Mouse (Mus musculus) forebrain, embryonic 16.5 days (tissue): Measurements from ENCODE around the gene Zfp710. TPM values are rescaled to one million over a fixed set of nuclear protein-coding genes. Genes with fewer than 3 reads are reported as not detected.
"Not testable (repeated sequence)": the region's sequence is repeated elsewhere in the genome, so short reads cannot be mapped to it uniquely, and the experiment has no call there.

Experiments used
- ATAC-seq: fragments of 200-750 bp; cut with Nextera tagmentation; 2 replicates; pipeline ENCODE4 v1.8.0; 2017; ENCODE audit warnings: mild to moderate bottlenecking, moderate library complexity
- H3K27ac ChIP-seq: fragments of 300-500 bp; sonication (generic); 2 replicates; pipeline ENCODE4 v1.5.1; 2014; ENCODE audit warnings: low read length, control low read depth
- H3K27me3 ChIP-seq: fragments of 300-500 bp; sonication (generic); replicated peaks from 2 replicates; pipeline ENCODE4 v1.6.1; 2014; ENCODE audit warnings: low read length; ENCODE audit not compliant: control insufficient read depth, insufficient read depth
- H3K36me3 ChIP-seq: fragments of 300-500 bp; sonication (generic); 2 replicates; pipeline ENCODE4 v1.6.1; 2014; ENCODE audit not compliant: control insufficient read depth, insufficient read depth
- H3K4me1 ChIP-seq: fragments of 300-500 bp; sonication (generic); replicated peaks from 2 replicates; pipeline ENCODE4 v1.6.1; 2014; ENCODE audit warnings: low read length; ENCODE audit not compliant: control insufficient read depth, insufficient read depth
- H3K4me2 ChIP-seq: fragments of 300-500 bp; sonication (generic); 2 replicates; pipeline ENCODE4 v1.6.1; 2014; ENCODE audit warnings: mild to moderate bottlenecking, low read length, control low read depth
- H3K4me3 ChIP-seq: fragments of 300-500 bp; sonication (generic); replicated peaks from 2 replicates; pipeline ENCODE4 v1.5.1; 2014; ENCODE audit warnings: mild to moderate bottlenecking, low read length, control low read depth
- H3K9ac ChIP-seq: fragments of 300-500 bp; sonication (generic); replicated peaks from 2 replicates; pipeline ENCODE4 v1.6.1; 2014; ENCODE audit warnings: low read depth, low read length, control low read depth
- H3K9me3 ChIP-seq: fragments of 300-500 bp; sonication (generic); 2 replicates; pipeline ENCODE4 v1.6.1; 2016; ENCODE audit warnings: low read length; ENCODE audit not compliant: control insufficient read depth
- WGBS: fragments of 180-500 bp; shearing (Covaris S2); extraction: QIAGEN DNeasy Blood & Tissue Kit; methylation state at CpG from one replicate; pipeline ENCODE4 v1.1.7; 2014; 5-methylcytosine and 5-hydroxymethylcytosine counted together
- polyA plus RNA-seq: library from polyadenylated mRNA; unstranded; fragments of >200 nt; fragmentation: Nextera tagmentation; extraction: Ambion mirVana; gene quantifications from 2 replicates; pipeline ENCODE4 v1.2.1, GENCODE M21; 2015

Zfp710 gene
- 18.7 and 19.6 TPM in 2 replicates for polyA plus RNA-seq

GRCm38 (mm10) chr7:80024521-80025390, at the start of gene Zfp710:
Gene Zfp710, plus strand, starts transcription at chr7:80024814.
- H3K4me2 ChIP-seq, result peak within 1 kb of the TSS; percentile 83
- peaks cover 30% of the 10 kb centered on the region for H3K4me1 ChIP-seq
- H3K4me3 ChIP-seq, result peak within 1 kb of the TSS; percentile 57
- H3K36me3 ChIP-seq, result no peaks in the 10 kb centered on the region
- under 1% methylated on average over 42 of the region's 42 CpGs for WGBS
- no peaks in the 10 kb centered on the region for H3K9me3 ChIP-seq
- ATAC-seq, result peak; percentile 79
- H3K27ac ChIP-seq, result peak within 1 kb of the TSS; percentile 97
- no peaks in the 10 kb centered on the region for H3K27me3 ChIP-seq
- H3K9ac ChIP-seq, result peak within 1 kb of the TSS; percentile 96

GRCm38 (mm10) chr7:79975316-79975715, 49.3 kb upstream of the Zfp710 start:
- no peaks in the 10 kb centered on the region for H3K4me1 ChIP-seq
- H3K27ac ChIP-seq, result no peak overlapping the region
- H3K9me3 ChIP-seq, result no peaks in the 10 kb centered on the region
- no peak overlapping the region for H3K9ac ChIP-seq
- H3K27me3 ChIP-seq, result no peaks in the 10 kb centered on the region
- no peak overlapping the region for H3K4me3 ChIP-seq
- H3K36me3 ChIP-seq, result no peaks in the 10 kb centered on the region
- no peak overlapping the region for H3K4me2 ChIP-seq
- 92% methylated on average over 2 of the region's 2 CpGs for WGBS
- ATAC-seq, result no peak

DNA sequence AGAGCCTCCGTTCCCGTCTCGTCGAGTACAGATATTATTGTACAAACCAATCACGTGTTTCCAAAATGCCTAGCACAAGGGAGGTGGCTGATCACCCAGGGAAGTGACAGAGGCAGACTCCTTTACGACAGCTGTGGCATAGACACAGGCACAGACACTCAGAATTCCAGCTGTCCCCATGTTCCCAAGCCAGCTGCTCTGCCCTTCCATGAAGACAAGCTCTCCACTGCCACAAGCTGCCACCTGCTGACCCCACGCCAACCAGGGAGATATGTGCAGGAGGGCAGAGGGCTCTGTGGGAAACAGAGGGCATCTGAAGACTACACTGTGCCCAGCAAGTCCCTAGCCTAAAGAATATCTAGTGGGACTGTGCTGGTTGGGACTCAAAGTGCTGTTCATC, 37.9 kb upstream of the Zfp710 start:
- WGBS, result 88% methylated on average over 7 of the region's 7 CpGs
- no peak overlapping the region for H3K9ac ChIP-seq
- no peaks in the 10 kb centered on the region for H3K9me3 ChIP-seq

GRCm38 (mm10) chr7:79987745-79988144, 36.9 kb upstream of the Zfp710 start:
- Histone ChIP-seq H3K36me3 (no peaks in the 10 kb centered on the region), H3K9ac (no peak overlapping the region), H3K4me3 (no peak overlapping the region), H3K27ac (no peak overlapping the region), H3K4me1 (no peaks in the 10 kb centered on the region), H3K9me3 (no peaks in the 10 kb centered on the region), H3K27me3 (no peaks in the 10 kb centered on the region), H3K4me2 (no peak overlapping the region)
- no peak for ATAC-seq
- WGBS, result 66% methylated on average over 3 of the region's 3 CpGs

More for the DNA sequence above, 37.9 kb upstream of the Zfp710 start:
- Histone ChIP-seq H3K27me3 (no peaks in the 10 kb centered on the region), H3K27ac (no peak overlapping the region), H3K4me2 (no peak overlapping the region), H3K4me3 (no peak overlapping the region), H3K4me1 (no peaks in the 10 kb centered on the region), H3K36me3 (no peaks in the 10 kb centered on the region)
- ATAC-seq, result no peak

DNA sequence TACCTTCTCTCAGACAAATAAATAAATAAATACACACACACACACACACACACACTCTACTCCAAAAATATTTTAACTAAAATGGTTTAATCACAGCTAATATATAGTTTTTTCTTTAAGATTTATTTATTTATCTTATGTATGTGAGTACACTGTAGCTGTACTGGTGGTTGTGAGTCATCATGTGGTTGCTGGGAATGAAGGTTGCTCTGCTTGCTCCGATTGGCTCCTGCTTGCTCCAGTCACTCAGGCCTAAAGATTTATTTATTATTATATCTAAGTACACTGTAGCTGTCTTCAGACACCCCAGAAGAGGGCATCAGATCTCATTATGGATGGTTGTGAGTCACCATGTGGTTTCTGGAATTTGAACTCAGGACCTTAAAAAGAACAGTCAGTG, 36.1 kb upstream of the Zfp710 start:
- H3K4me1 ChIP-seq, H3K4me3 ChIP-seq, H3K36me3 ChIP-seq, H3K27me3 ChIP-seq, H3K9me3 ChIP-seq, H3K4me2 ChIP-seq, H3K27ac ChIP-seq, H3K9ac ChIP-seq, ATAC-seq: not testable (repeated sequence)
- 90% methylated on average over 1 of the region's 1 CpGs for WGBS

- Histone ChIP-seq H3K9me3 (no peaks in the 10 kb centered on the region), H3K36me3 (no peaks in the 10 kb centered on the region), H3K9ac (no peak overlapping the region), H3K4me1 (no peaks in the 10 kb centered on the region), H3K4me3 (no peak overlapping the region), H3K27ac (no peak overlapping the region), H3K4me2 (no peak overlapping the region), H3K27me3 (no peaks in the 10 kb centered on the region)
- ATAC-seq, result no peak
- 21% methylated on average over 8 of the region's 8 CpGs for WGBS
These were observed 30.1 kb upstream of the Zfp710 start for GRCm38 (mm10) chr7:79994476-79994875.

DNA sequence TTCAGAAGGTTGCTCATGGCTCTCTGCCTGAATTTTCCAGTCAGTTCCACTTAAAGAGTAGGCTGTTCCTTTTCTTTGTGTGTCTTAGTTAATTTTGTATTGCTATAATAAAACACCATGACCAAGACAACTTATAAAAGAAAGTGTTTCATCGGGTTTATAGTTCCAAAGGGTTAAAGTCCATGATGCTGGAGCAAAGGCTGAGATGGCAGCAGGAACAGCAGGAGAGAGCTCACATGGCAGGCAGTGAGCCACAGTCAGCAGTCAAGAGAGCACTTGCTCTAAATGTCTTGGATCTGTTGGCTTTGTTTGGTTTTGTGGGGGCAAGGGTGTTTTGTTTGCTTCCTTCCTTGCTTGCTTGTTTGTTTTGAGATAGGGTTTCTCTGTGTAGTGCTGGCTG, 26.9 kb upstream of the Zfp710 start:
- Histone ChIP-seq H3K27me3 (no peaks in the 10 kb centered on the region), H3K9ac (no peak overlapping the region), H3K4me3 (no peak overlapping the region), H3K4me1 (no peaks in the 10 kb centered on the region), H3K4me2 (no peak overlapping the region), H3K27ac (no peak overlapping the region), H3K36me3 (no peaks in the 10 kb centered on the region), H3K9me3 (no peaks in the 10 kb centered on the region)
- 86% methylated on average over 1 of the region's 1 CpGs for WGBS
- ATAC-seq, result no peak

GRCm38 (mm10) chr7:80002353-80003055, 22.1 kb upstream of the Zfp710 start:
- no peak for ATAC-seq

GRCm38 (mm10) chr7:80004776-80005554, 19.6 kb upstream of the Zfp710 start:
- no peak for ATAC-seq
- Histone ChIP-seq H3K9me3 (no peaks in the 10 kb centered on the region), H3K9ac (no peak overlapping the region), H3K36me3 (no peaks in the 10 kb centered on the region), H3K4me1 (no peaks in the 10 kb centered on the region), H3K4me2 (no peak overlapping the region), H3K27ac (no peak overlapping the region), H3K27me3 (no peaks in the 10 kb centered on the region), H3K4me3 (no peak overlapping the region)
- 61% methylated on average over 19 of the region's 20 CpGs for WGBS

More at GRCm38 (mm10) chr7:80002353-80003055, 22.1 kb upstream of the Zfp710 start:
- H3K9ac ChIP-seq, result no peak overlapping the region
- no peak overlapping the region for H3K4me3 ChIP-seq
- WGBS, result 50% methylated on average over 11 of the region's 11 CpGs
- no peak overlapping the region for H3K4me2 ChIP-seq
- no peaks in the 10 kb centered on the region for H3K36me3 ChIP-seq
- H3K9me3 ChIP-seq, result no peaks in the 10 kb centered on the region
- no peak overlapping the region for H3K27ac ChIP-seq
- no peaks in the 10 kb centered on the region for H3K27me3 ChIP-seq
- H3K4me1 ChIP-seq, result no peaks in the 10 kb centered on the region
